Mouse (Mus musculus) CD4-positive naive resting alpha-beta T cell, adult 76 days (primary cell): ENCODE measurements around the gene Gm4763. TPM values are rescaled to one million over a fixed set of nuclear protein-coding genes. Genes with fewer than 3 reads are reported as not detected.

Experiments used
- total RNA-seq: library from RNA; stranded (reverse); gene quantifications from one replicate; pipeline ENCODE4 v1.2.4, GENCODE M21; 2023

The Gm4763 gene
- total RNA-seq = not detected

DNA sequence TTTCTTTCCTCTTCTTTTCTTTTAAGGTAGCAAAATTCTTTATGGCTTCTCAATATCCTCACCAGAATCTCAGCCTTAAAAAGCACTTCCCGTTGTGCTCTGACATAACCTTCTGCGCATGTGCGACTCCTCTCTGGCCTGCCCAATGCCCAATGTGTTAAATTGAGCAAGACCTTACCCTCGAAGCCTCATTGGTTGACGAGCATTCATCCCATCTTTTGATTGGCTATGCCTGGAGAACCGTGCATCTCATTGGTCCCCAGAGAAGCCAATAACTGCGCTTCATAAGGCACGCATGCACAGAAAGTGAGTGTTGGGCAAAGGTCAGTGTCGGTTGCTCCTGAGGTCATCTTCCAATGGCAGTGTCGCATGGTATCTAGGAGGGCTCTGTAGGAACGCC is at the start of gene Gm4763:
TSS of gene Gm4763 (minus strand) at position 101 of the 400 bp plus-strand sequence.

DNA sequence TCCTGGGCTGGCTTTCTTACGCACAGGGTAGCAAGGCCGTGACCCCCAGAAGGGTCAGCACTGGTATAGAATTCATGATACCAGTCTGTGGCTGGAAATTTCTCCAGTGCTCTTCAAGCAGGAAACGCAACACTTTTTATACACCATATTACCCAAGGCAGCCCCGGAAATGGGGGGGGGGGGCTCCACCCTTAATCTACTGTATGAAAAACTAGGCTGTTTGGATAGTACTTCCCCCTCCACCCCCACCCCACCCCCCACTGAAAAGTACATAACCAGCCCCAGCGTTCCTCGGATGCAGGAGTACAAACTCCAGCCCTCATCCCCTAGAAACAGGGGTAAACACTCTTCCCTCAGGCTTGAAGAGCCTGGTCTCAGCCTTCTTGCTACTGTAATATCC is 33.5 kb upstream of the Gm4763 start, which contains the start of gene Cd177:
TSS of gene Cd177 (minus strand) at position 101 of the 400 bp plus-strand sequence.

DNA sequence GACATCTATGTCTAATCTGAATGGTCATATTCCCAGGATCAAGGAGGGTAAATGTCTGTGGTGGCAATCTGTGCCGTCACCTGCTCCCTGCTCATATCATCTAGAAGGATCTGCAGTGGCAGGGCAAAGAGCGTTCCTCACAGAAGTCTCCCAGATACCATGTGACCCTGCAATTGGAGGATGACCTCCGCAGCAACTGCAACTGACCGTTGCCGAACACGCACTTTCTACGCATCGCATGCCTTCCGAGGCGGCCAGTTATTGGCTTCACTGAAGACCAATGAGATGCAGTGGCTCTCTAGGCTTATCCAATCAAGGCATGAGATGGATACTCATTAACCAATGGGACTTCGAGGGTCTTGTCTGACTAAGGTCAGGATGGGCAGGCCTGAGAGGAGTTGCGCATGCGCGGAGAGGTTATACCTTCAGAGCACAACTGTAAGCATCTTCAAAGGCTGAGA is 17.8 kb downstream of the Gm4763 start, which contains the start of gene BC049730:
TSS of gene BC049730 (plus strand) at position 411 of the 461 bp plus-strand sequence.

GRCm38 (mm10) chr7:24676575-24676974 is 50.1 kb downstream of the Gm4763 start, which contains the start of gene Tex101:
TSS of gene Tex101 (minus strand) at chr7:24676675.

Other genes with a start within 250 kb of the Gm4763 start
- 0.76 TPM for gene Cadm4, start 244.9 kb downstream of the Gm4763 start, total RNA-seq
- 1.7 TPM for gene Zfp428, start 219.9 kb downstream of the Gm4763 start, total RNA-seq
- gene AC161166.1, start 214.5 kb downstream of the Gm4763 start, total RNA-seq = not detected
- gene Irgq, start 196.2 kb downstream of the Gm4763 start, total RNA-seq = 12.6 TPM
- gene Pinlyp, start 180.8 kb downstream of the Gm4763 start, total RNA-seq = not detected
- gene Xrcc1, start 180.6 kb downstream of the Gm4763 start, total RNA-seq = 45.6 TPM
- gene Ethe1, start 139.4 kb downstream of the Gm4763 start, total RNA-seq = 6.5 TPM
- not detected for gene Zfp575, start 139.3 kb downstream of the Gm4763 start, total RNA-seq
- 13.4 TPM for gene Phldb3, start 116.1 kb downstream of the Gm4763 start, total RNA-seq
- not detected for gene Lypd3, start 90.4 kb downstream of the Gm4763 start, total RNA-seq
- gene Tex101, start 50.2 kb downstream of the Gm4763 start, total RNA-seq = not detected
- not detected for gene BC049730, start 17.7 kb downstream of the Gm4763 start, total RNA-seq
- 2.2 TPM for gene Cd177, start 33.4 kb upstream of the Gm4763 start, total RNA-seq
- not detected for gene Ceacam10, start 50.3 kb upstream of the Gm4763 start, total RNA-seq
- not detected for gene Gm9844, start 135.3 kb upstream of the Gm4763 start, total RNA-seq
- not detected for gene Lypd4, start 143.0 kb upstream of the Gm4763 start, total RNA-seq
- not detected for gene Dmrtc2, start 143.1 kb upstream of the Gm4763 start, total RNA-seq
- 3,592 TPM for gene Rps19, start 157.5 kb upstream of the Gm4763 start, total RNA-seq
- gene Cd79a, start 170.5 kb upstream of the Gm4763 start, total RNA-seq = 97.2 TPM
- 1,699 TPM for gene Arhgef1, start 176.0 kb upstream of the Gm4763 start, total RNA-seq
- not detected for gene Gm4881, start 217.6 kb upstream of the Gm4763 start, total RNA-seq
- 302 TPM for gene Rabac1, start 245.8 kb upstream of the Gm4763 start, total RNA-seq